Mouse (Mus musculus): Measurements from ENCODE around the gene Fbxl16. TPM values are rescaled to one million over a fixed set of nuclear protein-coding genes. Genes with fewer than 3 reads are reported as not detected.
A peak's percentile ranks its signal among the peaks of the same experiment; 100 is the strongest.

Gene Fbxl16
- total and polyA plus RNA-seq, 3 experiments = 1.1 to 3.2 (median 1.4) TPM

DNA sequence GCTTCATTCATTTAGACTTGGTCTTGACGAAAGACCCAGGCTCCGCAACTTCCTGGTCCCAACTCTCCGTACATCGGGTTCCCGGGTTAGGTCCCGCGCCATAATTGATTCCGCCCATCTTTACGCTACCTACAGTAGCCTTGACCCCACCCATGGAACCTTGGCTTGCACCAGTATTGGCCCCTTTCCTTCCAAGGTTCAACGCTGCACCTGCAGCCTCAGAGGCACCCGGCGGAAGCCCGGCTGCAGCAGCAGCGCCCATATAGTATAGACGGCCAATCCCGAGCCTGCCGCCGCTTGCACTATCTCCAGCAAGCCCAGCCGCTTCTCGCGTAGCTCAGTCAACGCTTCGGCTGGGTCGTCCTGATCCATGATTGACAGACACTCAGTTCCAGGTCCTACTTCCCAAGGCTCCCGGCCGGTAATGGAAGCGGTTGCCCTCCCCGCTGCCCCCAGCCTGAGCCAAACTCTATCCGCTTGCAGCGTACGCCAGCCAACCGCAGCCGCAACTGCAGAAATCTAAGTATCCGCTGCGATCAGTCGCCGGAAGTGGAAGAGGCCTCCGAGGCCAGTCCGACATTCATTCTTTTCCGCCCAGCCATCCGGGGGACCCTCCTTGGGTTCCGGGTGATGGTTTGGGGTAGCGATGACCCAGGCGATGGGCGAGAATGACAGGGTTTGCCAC, 16.9 kb upstream of the Fbxl16 start:
- H3K36me3 ChIP-seq (ENCODE audit: control insufficient read depth, insufficient read depth, low read length) = no peaks in the 10 kb centered on the region
- peak; percentile 87 to 91 for DNase-seq
- H3K79me2 ChIP-seq (replicated peaks; ENCODE audit: control insufficient read depth, insufficient read depth, low read length) = no peaks in the 10 kb centered on the region
- H3K9ac ChIP-seq (ENCODE audit: low read depth, low read length) = peak overlapping the region; percentile 81
- H3K4me3 ChIP-seq = peak overlapping the region; percentile 56
- TF ChIP-seq CTCF (IDR thresholded peaks at IDR 0.05) (no peak), POLR2A (IDR thresholded peaks at IDR 0.05; ENCODE audit: insufficient read depth, low read depth, low read length) (peak; percentile 79), EP300 (IDR thresholded peaks at IDR 0.05; ENCODE audit: insufficient read depth, low read depth, low read length) (0 out of 2 replicates have a peak, but pooled peaks have one; percentile 44)
- under 1% methylated on average over 45 of the region's 45 CpGs for WGBS
- peak overlapping the region; percentile 88 for H3K27ac ChIP-seq
- peaks cover 12% of the 10 kb centered on the region for H3K4me1 ChIP-seq (ENCODE audit: control insufficient read depth, insufficient read depth, low read length)
- H3K27me3 ChIP-seq (ENCODE audit: control insufficient read depth, insufficient read depth, low read length) = no peaks in the 10 kb centered on the region
- intact Hi-C loops (cut with DNase I) = no loop called here

DNA sequence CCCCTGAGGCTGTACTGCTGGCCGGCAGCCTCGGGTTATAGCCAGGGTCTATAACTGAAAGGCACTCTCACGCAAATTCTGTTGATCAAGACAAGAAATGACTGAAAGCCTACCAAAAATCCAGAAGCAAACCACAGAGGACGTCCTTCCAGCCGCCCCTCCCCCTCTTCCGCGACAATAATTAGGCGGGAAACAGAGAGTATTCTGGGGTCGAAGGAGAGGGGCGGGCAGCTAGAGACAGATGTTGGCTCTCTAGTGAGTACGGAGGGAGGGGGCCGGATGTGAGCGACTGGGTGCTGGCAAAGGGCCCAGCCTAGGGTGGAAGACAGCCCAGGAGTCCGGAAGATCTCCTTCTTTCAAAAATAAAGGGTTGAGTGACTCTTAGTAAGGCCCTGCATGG, 16.3 kb upstream of the Fbxl16 start, which contains the start of gene Fam173a:
Gene Fam173a (minus strand): TSS at position 287 of the 400 bp plus-strand sequence.
- WGBS = under 1% methylated on average over 14 of the region's 14 CpGs
- TF ChIP-seq POLR2A (IDR thresholded peaks at IDR 0.05; ENCODE audit: insufficient read depth, low read depth, low read length) (peak; percentile 25; the same call in 1 of the 2 replicates), CTCF (IDR thresholded peaks at IDR 0.05) (no peak)

DNA sequence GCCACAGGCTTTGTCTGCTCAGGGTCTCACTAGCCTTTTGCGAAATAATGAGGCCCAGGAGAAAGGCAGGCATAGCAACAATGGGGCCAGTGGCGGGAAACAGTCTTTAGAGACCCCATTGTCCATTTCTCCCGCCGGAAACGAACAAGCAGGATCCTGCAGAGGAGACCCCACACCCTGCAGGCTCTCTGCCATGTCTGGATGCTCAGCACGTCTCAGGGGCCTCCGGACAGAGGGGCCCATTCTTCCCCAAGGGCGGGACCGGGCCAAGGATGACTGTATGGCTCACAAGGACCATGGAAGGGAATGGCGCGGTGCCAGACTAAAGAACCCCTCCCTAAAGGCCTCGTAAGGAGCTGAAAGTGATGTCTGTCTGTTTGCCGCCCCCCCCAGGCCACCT, 14.7 kb upstream of the Fbxl16 start:
- no peak for TF ChIP-seq EP300 (IDR thresholded peaks at IDR 0.05; ENCODE audit: insufficient read depth, low read depth, low read length)
- TF ChIP-seq POLR2A (IDR thresholded peaks at IDR 0.05; ENCODE audit: insufficient read depth, low read depth, low read length) = no peak
- TF ChIP-seq CTCF (IDR thresholded peaks at IDR 0.05) = no peak
- no peak overlapping the region for H3K9ac ChIP-seq (ENCODE audit: low read depth, low read length)
- H3K4me1 ChIP-seq (ENCODE audit: control insufficient read depth, insufficient read depth, low read length) = peaks cover 13% of the 10 kb centered on the region
- no peaks in the 10 kb centered on the region for H3K27me3 ChIP-seq (ENCODE audit: control insufficient read depth, insufficient read depth, low read length)
- WGBS = 64% methylated on average over 13 of the region's 13 CpGs
- intact Hi-C loops (cut with DNase I) = no loop called here
- DNase-seq = no peak
- no peak overlapping the region for H3K4me3 ChIP-seq
- no peak overlapping the region for H3K27ac ChIP-seq
- H3K79me2 ChIP-seq (replicated peaks; ENCODE audit: control insufficient read depth, insufficient read depth, low read length) = no peaks in the 10 kb centered on the region
- no peaks in the 10 kb centered on the region for H3K36me3 ChIP-seq (ENCODE audit: control insufficient read depth, insufficient read depth, low read length)

More for the DNA sequence above, 16.3 kb upstream of the Fbxl16 start, which contains the start of gene Fam173a:
- Histone ChIP-seq H3K4me1 (ENCODE audit: control insufficient read depth, insufficient read depth, low read length) (peaks cover 13% of the 10 kb centered on the region), H3K27me3 (ENCODE audit: control insufficient read depth, insufficient read depth, low read length) (no peaks in the 10 kb centered on the region), H3K36me3 (ENCODE audit: control insufficient read depth, insufficient read depth, low read length) (no peaks in the 10 kb centered on the region), H3K27ac (peak within 1 kb of the TSS; percentile 88), H3K4me3 (peak within 1 kb of the TSS; percentile 56), H3K79me2 (replicated peaks; ENCODE audit: control insufficient read depth, insufficient read depth, low read length) (no peaks in the 10 kb centered on the region), H3K9ac (ENCODE audit: low read depth, low read length) (peak within 1 kb of the TSS; percentile 81)
- intact Hi-C loops (cut with DNase I) = no loop called here
- DNase-seq = peak; percentile 81 to 87

DNA sequence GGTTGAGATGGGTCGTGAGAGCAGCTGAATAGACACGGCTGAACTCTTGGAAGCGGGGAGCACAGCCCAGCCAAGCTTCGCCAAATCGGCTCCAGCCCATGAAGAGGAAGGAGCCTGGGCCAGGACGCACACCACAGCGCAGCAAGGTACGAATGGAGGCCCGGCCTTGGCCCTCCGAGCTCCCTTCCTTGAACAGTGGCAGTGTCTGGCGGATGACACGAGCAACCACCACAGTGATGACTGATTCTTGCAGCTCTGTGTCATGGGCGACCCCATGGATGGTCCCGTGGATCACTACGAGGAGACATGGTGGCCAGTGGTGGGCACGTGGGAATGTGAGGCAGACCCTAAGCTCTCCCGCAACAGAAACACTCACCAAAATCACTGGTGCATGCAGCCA, 13.9 kb upstream of the Fbxl16 start:
- TF ChIP-seq POLR2A (IDR thresholded peaks at IDR 0.05; ENCODE audit: insufficient read depth, low read depth, low read length) (no peak), CTCF (IDR thresholded peaks at IDR 0.05) (no peak), EP300 (IDR thresholded peaks at IDR 0.05; ENCODE audit: insufficient read depth, low read depth, low read length) (no peak)
- Histone ChIP-seq H3K9ac (ENCODE audit: low read depth, low read length) (no peak overlapping the region), H3K27ac (no peak overlapping the region), H3K36me3 (ENCODE audit: control insufficient read depth, insufficient read depth, low read length) (no peaks in the 10 kb centered on the region), H3K4me3 (no peak overlapping the region), H3K27me3 (ENCODE audit: control insufficient read depth, insufficient read depth, low read length) (no peaks in the 10 kb centered on the region), H3K4me1 (ENCODE audit: control insufficient read depth, insufficient read depth, low read length) (peaks cover 13% of the 10 kb centered on the region), H3K79me2 (replicated peaks; ENCODE audit: control insufficient read depth, insufficient read depth, low read length) (no peaks in the 10 kb centered on the region)
- 93% methylated on average over 17 of the region's 17 CpGs for WGBS
- DNase-seq = no peak
- intact Hi-C loops (cut with DNase I) = no loop called here

DNA sequence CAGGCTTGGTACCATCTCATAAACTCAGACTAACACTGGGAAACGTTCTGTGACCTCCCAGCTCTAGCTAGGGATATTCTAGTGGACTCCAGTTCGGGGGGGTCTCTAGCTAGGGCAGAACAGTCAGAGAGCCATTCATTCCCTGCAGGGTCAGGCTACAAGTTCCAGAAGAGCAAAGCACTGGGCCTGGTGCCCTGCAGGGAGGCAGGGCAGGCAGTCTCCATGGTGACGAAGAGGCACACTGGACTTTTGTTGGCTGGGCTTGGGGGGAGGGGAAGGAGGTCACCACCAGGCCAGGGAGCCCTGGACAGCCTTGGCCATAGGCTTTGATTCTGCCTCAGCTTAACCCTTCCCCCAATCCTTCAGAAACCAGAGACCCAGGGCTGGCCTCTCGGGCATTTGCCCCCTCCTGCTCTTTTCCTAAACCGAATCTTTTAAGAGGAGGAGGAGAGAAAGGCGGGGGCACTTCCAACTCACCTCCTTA, 13.2 kb upstream of the Fbxl16 start, which contains the start of gene AC134908.4:
Gene AC134908.4 (minus strand): TSS at position 51 of the 484 bp plus-strand sequence.
- Histone ChIP-seq H3K9ac (ENCODE audit: low read depth, low read length) (peak within 1 kb of the TSS; percentile 72), H3K79me2 (replicated peaks; ENCODE audit: control insufficient read depth, insufficient read depth, low read length) (no peaks in the 10 kb centered on the region), H3K36me3 (ENCODE audit: control insufficient read depth, insufficient read depth, low read length) (no peaks in the 10 kb centered on the region), H3K27ac (peak within 1 kb of the TSS; percentile 55; the same call in 1 of the 2 replicates), H3K27me3 (ENCODE audit: control insufficient read depth, insufficient read depth, low read length) (no peaks in the 10 kb centered on the region), H3K4me3 (peak within 1 kb of the TSS; percentile 65), H3K4me1 (ENCODE audit: control insufficient read depth, insufficient read depth, low read length) (peaks cover 13% of the 10 kb centered on the region)
- 62% methylated on average over 6 of the region's 6 CpGs for WGBS
- no peak for DNase-seq
- intact Hi-C loops (cut with DNase I) = no loop called here
- no peak for TF ChIP-seq POLR2A (IDR thresholded peaks at IDR 0.05; ENCODE audit: insufficient read depth, low read depth, low read length)
- TF ChIP-seq EP300 (IDR thresholded peaks at IDR 0.05; ENCODE audit: insufficient read depth, low read depth, low read length) = no peak
- no peak for TF ChIP-seq CTCF (IDR thresholded peaks at IDR 0.05)

DNA sequence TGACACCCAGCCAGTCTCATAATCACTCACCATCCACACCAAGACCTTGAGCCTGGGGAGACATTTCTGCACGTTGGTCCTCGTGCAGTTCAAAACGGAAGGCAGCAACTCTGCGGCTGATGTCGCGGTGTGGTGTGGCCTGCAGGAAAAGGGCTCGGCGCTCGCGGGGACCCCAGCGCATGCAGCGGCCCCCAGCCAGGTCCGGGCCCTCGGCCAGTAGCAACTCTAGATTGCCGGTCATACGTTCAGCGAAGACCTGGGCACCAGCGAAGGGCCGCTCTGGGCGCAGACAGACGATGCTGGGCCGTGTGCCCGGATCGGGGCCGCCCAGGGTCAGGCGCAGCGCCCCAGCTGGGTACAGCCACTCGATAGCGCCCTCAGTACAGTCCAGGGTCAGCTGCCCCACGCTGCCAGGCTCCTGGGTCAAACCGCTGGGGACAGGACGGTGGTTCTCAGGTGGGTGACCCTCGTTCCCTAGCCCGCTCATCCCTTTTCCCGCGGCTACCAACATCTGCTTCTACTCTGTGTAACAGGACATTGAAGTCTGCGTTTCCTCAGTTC, 12.6 kb upstream of the Fbxl16 start:
- peak; percentile 66 for DNase-seq
- Histone ChIP-seq H3K27ac (peak overlapping the region; percentile 55; the same call in 1 of the 2 replicates), H3K79me2 (replicated peaks; ENCODE audit: control insufficient read depth, insufficient read depth, low read length) (no peaks in the 10 kb centered on the region), H3K27me3 (ENCODE audit: control insufficient read depth, insufficient read depth, low read length) (no peaks in the 10 kb centered on the region), H3K4me1 (ENCODE audit: control insufficient read depth, insufficient read depth, low read length) (peaks cover 13% of the 10 kb centered on the region), H3K4me3 (peak overlapping the region; percentile 65), H3K9ac (ENCODE audit: low read depth, low read length) (peak overlapping the region; percentile 72), H3K36me3 (ENCODE audit: control insufficient read depth, insufficient read depth, low read length) (no peaks in the 10 kb centered on the region)
- 3% methylated on average over 37 of the region's 37 CpGs for WGBS
- TF ChIP-seq POLR2A (IDR thresholded peaks at IDR 0.05; ENCODE audit: insufficient read depth, low read depth, low read length) (no peak), EP300 (IDR thresholded peaks at IDR 0.05; ENCODE audit: insufficient read depth, low read depth, low read length) (no peak), CTCF (IDR thresholded peaks at IDR 0.05) (no peak)
- intact Hi-C loops (cut with DNase I) = no loop called here

Measured in heart, adult 2 months (tissue).